Mouse (Mus musculus) lung, adult 2 months (tissue): ENCODE results near the gene Arfgap2.

ENCODE experiments used
- CTCF ChIP-seq: fragments of 200-500 bp; IDR thresholded peaks from 2 replicates; pipeline ENCODE4 v1.5.1; 2011; ENCODE audit warnings: mild to moderate bottlenecking, low read length, control low read depth; ENCODE audit not compliant: insufficient read depth
- POLR2A ChIP-seq: fragments of 200-500 bp; IDR thresholded peaks from 2 replicates; pipeline ENCODE4 v1.6.1; 2011; ENCODE audit warnings: low read depth, mild to moderate bottlenecking, control low read depth, low read length, borderline replicate concordance; ENCODE audit errors: extremely low read depth

GRCm38 (mm10) chr2:91308680-91309079 lies 43.9 kb downstream of the Arfgap2 start:
- TF ChIP-seq CTCF: no peak
- TF ChIP-seq POLR2A: no peak
